Comparison of ENCODE assay signal across 18 mouse cellular contexts in genomic region chr1:75261278-75261677, GRCm38 (mm10). TPM values are rescaled to one million over a fixed set of nuclear protein-coding genes. Genes with fewer than 3 reads are reported as not detected.
"Had no signal": no experiment of that assay in that cellular context is flagged by ENCODE, and none has a peak within 500 bp of the region (broad histone marks: within the 10 kb centered on the region; RNA-seq: fewer than 3 reads in every experiment).

No protein-coding gene starts in this region.

- H3K4me2 ChIP-seq: lung, embryonic 15.5 days; midbrain, embryonic 12.5 days; neural tube, embryonic 12.5 days; stomach, embryonic 15.5 days had no signal

- H3K4me3 ChIP-seq: lung, embryonic 15.5 days; midbrain, embryonic 10.5 days; midbrain, embryonic 12.5 days; neural tube, embryonic 12.5 days; stomach, embryonic 15.5 days had no signal

- ATAC-seq: lung, postnatal 0 days had no signal

- DNase-seq: lung, adult 2 months; lung, postnatal 4 days; midbrain, embryonic 14.5 days; right cerebral cortex, postnatal 14 days; thymus, adult 2 months; thymus, postnatal 25 days; thymus, postnatal 4 days had no signal

- H3K4me1 ChIP-seq: lung, embryonic 15.5 days; neural tube, embryonic 12.5 days; stomach, embryonic 15.5 days had no signal

- H3K9me3 ChIP-seq: lung, embryonic 15.5 days; midbrain, embryonic 10.5 days; midbrain, embryonic 12.5 days; neural tube, embryonic 12.5 days; stomach, embryonic 15.5 days had no signal

- H3K27ac ChIP-seq: lung, embryonic 15.5 days; midbrain, embryonic 10.5 days; midbrain, embryonic 12.5 days; neural tube, embryonic 12.5 days; stomach, embryonic 15.5 days; stomach, postnatal 0 days had no signal

- H3K9ac ChIP-seq: lung, embryonic 15.5 days; midbrain, embryonic 12.5 days; neural tube, embryonic 12.5 days; stomach, embryonic 15.5 days had no signal

- H3K36me3 ChIP-seq: lung, embryonic 15.5 days; midbrain, embryonic 10.5 days; neural tube, embryonic 12.5 days; stomach, embryonic 15.5 days had no signal

RNA-seq across cellular contexts. Expression of gene Resp18, which starts 16.9 kb away (rescaled TPM):
- polyA plus RNA-seq: spleen, adult 2 months had no signal

RNA-seq across cellular contexts. Expression of gene A630095N17Rik, which starts 29.4 kb away (rescaled TPM):
- polyA plus RNA-seq: lung, adult 2 months; lung, embryonic 15.5 days; lung, postnatal 0 days; midbrain, embryonic 10.5 days; midbrain, embryonic 12.5 days; midbrain, embryonic 14.5 days; midbrain, postnatal 0 days; neural tube, embryonic 12.5 days; neural tube, embryonic 14.5 days; stomach, embryonic 15.5 days; thymus, adult 2 months; urinary bladder, adult 2 months had no signal
